Mouse (Mus musculus): ENCODE measurements around the gene Sox5. TPM values are rescaled to one million over a fixed set of nuclear protein-coding genes. Genes with fewer than 3 reads are reported as not detected.

The Sox5 gene
- polyA plus RNA-seq, 1 experiment: 2.8 TPM

- TF ChIP-seq POLR2A (IDR thresholded peaks at IDR 0.05; ENCODE audit: low read depth, low read length) (no peak), CTCF (IDR thresholded peaks at IDR 0.05; ENCODE audit: borderline replicate concordance, insufficient read depth, low read length) (no peak)
- H3K4me1 ChIP-seq (ENCODE audit: control insufficient read depth, insufficient read depth, low read length): no peaks in the 10 kb centered on the region
- no peak overlapping the region for H3K27ac ChIP-seq (ENCODE audit: insufficient read depth, low read length)
- no peak overlapping the region for H3K4me3 ChIP-seq (ENCODE audit: insufficient read depth, low read length)
Observed at GRCm38 (mm10) chr6:144490896-144491295, 290.9 kb downstream of the Sox5 start.

- H3K4me3 ChIP-seq (ENCODE audit: insufficient read depth, low read length): no peak overlapping the region
- H3K27ac ChIP-seq (ENCODE audit: insufficient read depth, low read length): no peak overlapping the region
- no peak for TF ChIP-seq CTCF (IDR thresholded peaks at IDR 0.05; ENCODE audit: borderline replicate concordance, insufficient read depth, low read length)
- TF ChIP-seq POLR2A (IDR thresholded peaks at IDR 0.05; ENCODE audit: low read depth, low read length): no peak
- H3K4me1 ChIP-seq (ENCODE audit: control insufficient read depth, insufficient read depth, low read length): no peaks in the 10 kb centered on the region
Observed at GRCm38 (mm10) chr6:144485578-144485977, 296.2 kb downstream of the Sox5 start.

- H3K4me1 ChIP-seq (ENCODE audit: control insufficient read depth, insufficient read depth, low read length): no peaks in the 10 kb centered on the region
- TF ChIP-seq POLR2A (IDR thresholded peaks at IDR 0.05; ENCODE audit: low read depth, low read length) (no peak), CTCF (IDR thresholded peaks at IDR 0.05; ENCODE audit: borderline replicate concordance, insufficient read depth, low read length) (no peak)
- no peak overlapping the region for H3K4me3 ChIP-seq (ENCODE audit: insufficient read depth, low read length)
- no peak overlapping the region for H3K27ac ChIP-seq (ENCODE audit: insufficient read depth, low read length)
Observed at GRCm38 (mm10) chr6:144483166-144483565, 298.6 kb downstream of the Sox5 start.

- no peak for TF ChIP-seq CTCF (IDR thresholded peaks at IDR 0.05; ENCODE audit: borderline replicate concordance, insufficient read depth, low read length)
- TF ChIP-seq POLR2A (IDR thresholded peaks at IDR 0.05; ENCODE audit: low read depth, low read length): no peak
- no peak overlapping the region for H3K27ac ChIP-seq (ENCODE audit: insufficient read depth, low read length)
- no peak overlapping the region for H3K4me3 ChIP-seq (ENCODE audit: insufficient read depth, low read length)
Observed at GRCm38 (mm10) chr6:144480648-144481528, 300.9 kb downstream of the Sox5 start.

GRCm38 (mm10) chr6:144479861-144480260, 301.9 kb downstream of the Sox5 start:
- TF ChIP-seq POLR2A (IDR thresholded peaks at IDR 0.05; ENCODE audit: low read depth, low read length): no peak
- TF ChIP-seq CTCF (IDR thresholded peaks at IDR 0.05; ENCODE audit: borderline replicate concordance, insufficient read depth, low read length): no peak
- H3K4me3 ChIP-seq (ENCODE audit: insufficient read depth, low read length): no peak overlapping the region
- H3K4me1 ChIP-seq (ENCODE audit: control insufficient read depth, insufficient read depth, low read length): no peaks in the 10 kb centered on the region
- H3K27ac ChIP-seq (ENCODE audit: insufficient read depth, low read length): no peak overlapping the region

More at GRCm38 (mm10) chr6:144480648-144481528, 300.9 kb downstream of the Sox5 start:
- no peaks in the 10 kb centered on the region for H3K4me1 ChIP-seq (ENCODE audit: control insufficient read depth, insufficient read depth, low read length)

- Histone ChIP-seq H3K27ac (ENCODE audit: insufficient read depth, low read length) (no peak overlapping the region), H3K4me1 (ENCODE audit: control insufficient read depth, insufficient read depth, low read length) (no peaks in the 10 kb centered on the region), H3K4me3 (ENCODE audit: insufficient read depth, low read length) (no peak overlapping the region)
- no peak for TF ChIP-seq POLR2A (IDR thresholded peaks at IDR 0.05; ENCODE audit: low read depth, low read length)
- no peak for TF ChIP-seq CTCF (IDR thresholded peaks at IDR 0.05; ENCODE audit: borderline replicate concordance, insufficient read depth, low read length)
Observed at GRCm38 (mm10) chr6:144477287-144478064, 304.3 kb downstream of the Sox5 start.

GRCm38 (mm10) chr6:144473437-144473836, 308.3 kb downstream of the Sox5 start:
- H3K4me1 ChIP-seq (ENCODE audit: control insufficient read depth, insufficient read depth, low read length): no peaks in the 10 kb centered on the region
- H3K4me3 ChIP-seq (ENCODE audit: insufficient read depth, low read length): no peak overlapping the region
- TF ChIP-seq CTCF (IDR thresholded peaks at IDR 0.05; ENCODE audit: borderline replicate concordance, insufficient read depth, low read length): no peak
- no peak for TF ChIP-seq POLR2A (IDR thresholded peaks at IDR 0.05; ENCODE audit: low read depth, low read length)
- no peak overlapping the region for H3K27ac ChIP-seq (ENCODE audit: insufficient read depth, low read length)

- Histone ChIP-seq H3K27ac (ENCODE audit: insufficient read depth, low read length) (no peak overlapping the region), H3K4me1 (ENCODE audit: control insufficient read depth, insufficient read depth, low read length) (no peaks in the 10 kb centered on the region), H3K4me3 (ENCODE audit: insufficient read depth, low read length) (no peak overlapping the region)
- TF ChIP-seq CTCF (IDR thresholded peaks at IDR 0.05; ENCODE audit: borderline replicate concordance, insufficient read depth, low read length) (no peak), POLR2A (IDR thresholded peaks at IDR 0.05; ENCODE audit: low read depth, low read length) (no peak)
Observed at GRCm38 (mm10) chr6:144472089-144472900, 309.5 kb downstream of the Sox5 start.

GRCm38 (mm10) chr6:144466711-144467110, 315.1 kb downstream of the Sox5 start:
- H3K27ac ChIP-seq (ENCODE audit: insufficient read depth, low read length): no peak overlapping the region
- no peaks in the 10 kb centered on the region for H3K4me1 ChIP-seq (ENCODE audit: control insufficient read depth, insufficient read depth, low read length)
- no peak for TF ChIP-seq POLR2A (IDR thresholded peaks at IDR 0.05; ENCODE audit: low read depth, low read length)
- no peak for TF ChIP-seq CTCF (IDR thresholded peaks at IDR 0.05; ENCODE audit: borderline replicate concordance, insufficient read depth, low read length)
- H3K4me3 ChIP-seq (ENCODE audit: insufficient read depth, low read length): no peak overlapping the region

Data from embryonic fibroblast, embryonic 13.5 days (primary cell).